Mouse (Mus musculus) lung, postnatal 4 days (tissue): Measurements from ENCODE around the gene Slc35b2.

Experiments used
- DNase-seq, 2 experiments: peaks; one replicate each; pipeline ENCODE4 v3.0.0; 2021

The Slc35b2 gene

GRCm38 (mm10) chr17:45546941-45547340, 16.7 kb upstream of the Slc35b2 start:
- DNase-seq: no peak

DNA sequence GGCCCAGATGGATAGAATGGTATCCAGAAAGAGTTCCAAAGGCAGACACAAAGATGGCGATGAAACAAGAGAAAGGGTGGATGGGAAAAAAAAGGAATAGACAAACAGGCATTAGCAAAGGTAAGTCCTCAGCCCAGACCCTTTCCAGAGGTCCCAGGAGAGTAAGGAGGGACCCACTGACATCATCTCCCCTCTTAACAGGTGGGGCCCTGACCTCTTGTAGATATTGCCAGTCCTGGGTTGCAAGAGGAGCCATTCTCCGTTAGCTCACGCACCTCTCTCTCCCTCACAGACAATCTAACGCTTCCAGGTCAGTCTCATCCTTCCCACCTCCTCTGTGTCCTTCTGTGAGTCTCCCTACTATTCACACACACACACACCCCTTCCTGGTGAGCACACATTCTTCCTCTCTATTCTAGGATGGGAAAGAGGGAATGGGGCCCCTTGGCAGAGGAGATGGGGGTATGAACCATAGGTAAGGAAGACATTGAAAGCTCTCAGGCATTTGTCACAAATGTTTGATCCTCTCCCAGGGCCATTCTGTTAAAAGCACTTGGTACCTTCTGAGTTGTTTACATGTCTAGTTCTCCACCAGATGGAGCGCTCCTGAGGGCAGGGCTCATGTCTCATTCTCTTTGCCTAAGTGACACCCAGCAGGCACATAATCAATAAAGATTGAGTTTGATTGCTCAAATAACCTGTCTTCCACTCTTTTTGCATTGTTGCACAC, 16.0 kb upstream of the Slc35b2 start:
- DNase-seq: no peak

GRCm38 (mm10) chr17:45548541-45549512, 14.8 kb upstream of the Slc35b2 start:
- DNase-seq: no peak

GRCm38 (mm10) chr17:45549617-45550181, 14.0 kb upstream of the Slc35b2 start, which contains the start of gene Tmem151b:
TSS of gene Tmem151b (minus strand) at chr17:45549677.
- no peak for DNase-seq

- DNase-seq: no peak
Measured at GRCm38 (mm10) chr17:45550253-45550652, 13.4 kb upstream of the Slc35b2 start.

DNA sequence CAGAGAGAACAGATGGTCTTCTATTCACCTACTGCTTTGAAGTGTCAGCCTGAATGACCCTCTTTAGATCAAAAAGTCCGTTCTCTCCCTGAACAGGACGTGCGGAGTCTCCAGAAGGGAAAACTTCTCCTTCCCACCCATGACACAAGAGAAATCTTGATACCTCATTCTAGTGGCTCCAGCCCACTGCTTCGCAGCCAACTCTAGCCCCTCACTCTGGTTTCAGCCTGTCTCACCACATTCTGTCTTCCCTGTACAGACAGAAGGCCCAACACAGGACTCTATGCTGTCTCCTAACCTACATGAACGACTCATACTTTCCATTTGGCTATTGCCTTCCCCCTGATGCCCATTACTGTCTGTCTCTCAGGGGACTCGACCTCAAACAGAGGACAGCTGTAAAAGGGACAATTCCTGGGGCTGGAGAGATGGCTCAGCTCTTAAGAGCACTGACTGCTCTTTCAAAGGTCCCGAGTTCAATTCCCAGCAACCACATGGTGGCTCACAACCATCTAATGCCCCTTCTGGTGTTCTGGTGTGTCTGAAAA, 12.4 kb upstream of the Slc35b2 start:
- DNase-seq: no peak

DNA sequence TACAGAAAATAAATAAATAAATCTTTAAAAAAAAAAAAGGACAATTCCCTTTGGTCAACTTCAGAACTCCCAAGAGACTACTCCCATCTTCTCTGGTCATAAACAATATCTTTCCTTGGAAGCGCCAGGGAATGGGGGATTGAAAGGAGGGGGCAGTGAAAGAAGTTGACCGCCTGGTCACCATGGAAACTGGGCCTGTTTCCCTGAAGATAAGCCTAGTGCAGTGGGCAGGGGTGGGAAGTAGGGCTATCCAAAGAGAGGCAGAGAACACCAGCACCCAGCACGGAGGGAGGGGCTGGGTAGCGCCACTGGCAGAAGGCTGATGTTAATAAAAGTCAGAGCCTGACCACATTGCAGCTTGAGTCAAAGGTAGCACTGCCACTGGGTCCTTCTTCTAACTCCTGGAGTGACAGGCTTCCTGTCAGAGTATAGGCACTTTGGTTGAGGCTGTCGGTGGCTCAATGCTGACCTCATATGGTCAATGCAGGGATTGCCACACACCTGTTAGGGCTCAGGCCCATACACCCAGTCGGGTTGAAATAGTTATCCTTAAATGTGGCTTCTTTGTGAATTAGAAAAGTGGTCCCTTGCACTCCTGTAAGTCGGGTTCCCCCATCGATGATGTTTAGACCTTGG, 11.7 kb upstream of the Slc35b2 start:
- DNase-seq: peak; percentile 65 to 85

GRCm38 (mm10) chr17:45553065-45553464, 10.6 kb upstream of the Slc35b2 start:
- DNase-seq: no peak

DNA sequence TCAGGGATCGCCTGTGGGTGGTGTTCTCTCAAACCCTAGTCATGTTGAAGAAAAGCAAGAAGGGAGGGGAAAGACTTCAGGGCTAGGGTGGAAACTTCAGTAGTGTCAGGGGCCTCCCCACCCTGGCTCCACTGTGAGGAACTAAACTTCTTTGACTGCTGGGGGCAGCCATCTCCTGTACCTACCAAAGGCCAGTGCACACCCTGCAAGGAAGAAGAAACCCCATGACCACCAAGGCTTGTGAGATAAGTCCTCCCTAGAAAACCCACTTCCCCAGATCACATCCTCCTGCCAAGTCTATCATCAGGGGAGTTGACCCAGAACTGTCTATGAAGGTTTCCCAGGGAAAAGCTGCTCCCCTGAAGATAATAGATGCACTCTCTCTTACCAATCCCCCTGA, 9.3 kb upstream of the Slc35b2 start:
- no peak for DNase-seq

DNA sequence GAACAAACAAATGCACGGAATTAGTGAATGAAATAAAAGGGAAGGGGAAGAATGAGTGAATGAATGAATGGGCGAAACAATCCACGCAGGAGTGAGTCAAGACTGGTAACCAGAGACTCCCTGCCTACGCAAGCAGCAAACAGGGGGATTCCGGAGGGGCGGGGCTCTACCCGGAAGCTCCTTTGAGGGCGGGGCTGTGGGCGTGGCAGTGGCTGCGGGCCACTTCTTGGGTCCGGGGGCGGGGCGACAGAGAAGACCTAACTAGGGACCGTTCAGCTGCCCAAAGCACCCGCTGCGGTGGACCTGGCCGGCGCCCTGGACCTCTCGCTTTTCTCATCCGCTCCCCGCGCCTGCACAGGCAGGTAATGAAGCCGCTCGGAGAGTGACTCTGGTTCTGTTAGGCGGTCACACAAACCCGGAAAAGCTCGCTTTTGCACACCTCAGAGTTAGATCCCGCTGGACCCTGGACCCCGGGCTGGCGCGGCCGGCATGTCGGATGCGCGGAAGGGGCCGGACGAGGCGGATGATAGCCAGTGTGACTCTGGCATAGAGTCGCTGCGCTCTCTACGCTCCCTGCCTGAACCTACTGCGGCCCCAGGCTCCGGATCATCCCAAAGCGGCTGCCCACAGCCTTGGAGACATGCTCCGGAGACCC, 8.1 kb upstream of the Slc35b2 start, which contains the start of gene Nfkbie:
Gene Nfkbie, plus strand, starts transcription at position 252 of the 655 bp plus-strand sequence.
- peak; percentile 94 to 97 for DNase-seq

GRCm38 (mm10) chr17:45556107-45556489, 7.6 kb upstream of the Slc35b2 start:
- DNase-seq: no peak

DNA sequence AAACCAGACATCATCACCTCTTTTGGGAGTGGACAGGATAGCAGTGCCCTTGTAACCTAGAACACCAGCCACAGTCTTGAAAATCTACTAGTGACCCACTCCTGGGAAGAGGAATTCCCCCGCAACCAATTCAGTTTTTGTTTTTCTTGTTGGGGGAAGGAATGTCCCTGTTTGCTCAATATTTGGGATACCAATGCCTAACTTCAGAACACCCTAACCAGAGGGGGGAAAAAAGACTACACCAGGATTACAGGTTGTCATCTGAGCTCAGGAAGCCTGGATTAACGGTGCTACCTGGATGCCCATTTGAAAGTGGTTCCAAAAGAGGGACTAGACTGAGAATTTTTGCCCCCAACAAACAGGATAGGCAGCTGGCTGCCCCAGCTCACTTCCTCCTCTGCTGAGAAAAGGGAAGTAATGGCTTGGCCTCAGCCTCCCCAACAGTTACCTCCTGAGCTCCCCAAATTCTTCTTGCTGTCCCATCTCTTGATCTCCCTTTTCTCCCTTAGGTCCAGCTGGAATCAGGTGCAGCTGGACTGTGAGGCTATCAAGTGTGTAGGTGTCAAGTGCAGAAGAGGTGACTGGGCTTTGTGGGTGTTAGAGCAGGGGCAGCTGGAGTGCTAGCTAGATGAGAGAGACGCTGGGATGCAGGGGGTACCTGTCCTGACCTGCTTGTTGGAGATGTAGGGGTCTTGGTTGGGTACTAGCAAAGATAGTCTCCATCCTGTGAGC, 7.0 kb upstream of the Slc35b2 start:
- DNase-seq: peak in 1 of 2 experiments; percentile 16

- peak in 1 of 2 experiments; percentile 7 for DNase-seq
Measured at GRCm38 (mm10) chr17:45557246-45557824, 6.3 kb upstream of the Slc35b2 start.

- peak in 1 of 2 experiments; percentile 7 for DNase-seq
Measured at GRCm38 (mm10) chr17:45557998-45558862, 5.4 kb upstream of the Slc35b2 start.

DNA sequence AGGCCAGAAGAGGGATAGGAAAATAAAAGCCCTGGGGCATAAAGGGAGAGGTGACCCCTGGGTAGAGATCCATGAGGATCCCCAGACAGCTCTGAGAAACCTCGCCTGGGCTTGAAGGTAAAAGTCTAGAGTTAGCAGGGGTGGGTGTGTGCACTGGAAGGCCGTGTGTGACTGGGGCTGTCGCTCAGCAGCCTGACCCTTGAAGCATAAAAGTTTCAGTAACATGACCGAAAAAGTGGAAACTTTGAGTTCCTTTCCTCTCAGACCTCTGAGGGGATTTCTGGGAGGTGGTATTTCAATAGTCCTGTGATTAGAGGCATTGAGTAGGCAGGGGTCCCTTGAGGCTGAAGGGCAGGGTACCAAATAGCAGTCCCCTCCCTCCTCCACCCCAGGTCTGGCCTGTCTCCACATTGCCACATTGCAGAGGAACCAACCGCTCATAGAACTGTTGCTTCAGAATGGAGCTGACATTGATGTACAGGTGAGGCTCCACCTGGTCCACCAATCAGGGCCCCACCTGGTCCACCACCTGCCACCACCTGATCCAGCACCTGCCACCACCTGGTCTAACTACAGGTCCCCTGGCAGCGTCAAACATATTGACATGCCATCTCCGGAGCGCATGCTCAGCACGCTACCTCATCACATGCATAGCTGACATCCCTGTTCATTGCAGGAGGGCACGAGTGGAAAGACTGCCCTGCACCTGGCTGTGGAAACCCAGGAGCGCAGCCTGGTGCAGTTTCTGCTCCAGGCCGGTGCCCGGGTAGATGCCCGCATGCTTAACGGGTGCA, 3.7 kb upstream of the Slc35b2 start:
- DNase-seq: peak in 1 of 2 experiments; percentile 3

GRCm38 (mm10) chr17:45563216-45563615, 458 bp upstream of the Slc35b2 start:
- DNase-seq: no peak

GRCm38 (mm10) chr17:45564531-45565084, 934 bp downstream of the Slc35b2 start:
- DNase-seq: no peak

GRCm38 (mm10) chr17:45565103-45565502, 1.4 kb downstream of the Slc35b2 start:
- no peak for DNase-seq

DNA sequence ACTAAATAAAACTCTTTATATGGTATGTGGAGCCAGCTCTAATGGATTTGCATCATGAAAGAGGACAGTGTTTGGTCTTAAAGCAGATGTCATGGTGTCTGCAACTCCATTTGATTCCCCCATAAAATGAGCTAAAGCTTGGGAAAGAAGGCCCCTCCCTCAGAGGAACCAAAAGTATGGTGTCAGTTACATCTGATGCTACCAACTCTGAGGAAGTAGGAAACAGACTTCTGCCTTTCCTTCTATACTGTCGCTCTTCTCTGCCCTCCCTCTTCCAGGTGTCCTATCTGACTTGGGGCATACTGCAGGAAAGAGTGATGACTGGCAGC, 2.3 kb downstream of the Slc35b2 start:
- no peak for DNase-seq
